Mouse (Mus musculus) urinary bladder, postnatal 25 days (tissue): ENCODE data around the gene Apba1.

ENCODE experiments used
- DNase-seq: peaks from one replicate; pipeline ENCODE4 v3.0.0; 2022; ENCODE audit warnings: low spot score

The Apba1 gene

DNA sequence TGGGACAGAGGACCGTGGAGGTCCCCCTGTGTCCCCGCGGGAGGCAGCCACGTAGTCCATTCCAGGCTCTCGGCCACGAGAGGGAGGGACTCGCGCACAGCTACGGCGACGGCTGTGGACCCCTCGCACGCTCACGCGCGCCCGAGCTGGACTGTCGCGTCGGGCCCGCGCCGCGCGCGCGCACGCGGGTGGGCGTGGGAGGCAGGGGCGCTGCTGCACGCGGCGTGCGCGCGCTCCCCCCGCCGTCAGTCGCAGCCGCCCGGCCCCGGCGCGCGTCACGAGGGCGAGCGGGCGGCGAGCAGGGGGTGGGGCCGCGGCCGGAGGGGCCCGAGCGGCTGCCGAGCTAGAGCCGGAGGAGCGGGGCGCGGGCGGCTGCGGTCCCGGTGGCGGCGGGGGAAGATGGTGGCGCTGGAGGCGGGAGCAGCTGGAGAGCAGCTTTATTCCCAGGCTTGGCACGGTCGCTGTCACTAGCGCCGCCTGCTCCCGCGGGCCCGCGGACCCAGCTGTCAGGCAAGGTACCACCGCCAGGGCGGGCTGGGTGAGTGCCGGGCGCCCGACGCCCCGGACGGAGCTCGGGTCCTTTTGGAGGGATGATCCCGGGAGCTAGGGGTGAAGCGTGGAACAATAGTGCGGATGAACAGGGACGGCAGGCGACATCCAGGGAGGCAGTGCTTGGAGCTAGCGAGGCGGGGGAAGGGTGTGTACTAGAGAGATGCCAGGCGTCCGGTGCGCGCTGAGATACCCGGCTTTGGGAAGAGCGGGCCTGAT, at the start of gene Apba1:
TSS of gene Apba1 (plus strand) at position 334 of the 768 bp plus-strand sequence.
- peak; percentile 63 for DNase-seq

DNA sequence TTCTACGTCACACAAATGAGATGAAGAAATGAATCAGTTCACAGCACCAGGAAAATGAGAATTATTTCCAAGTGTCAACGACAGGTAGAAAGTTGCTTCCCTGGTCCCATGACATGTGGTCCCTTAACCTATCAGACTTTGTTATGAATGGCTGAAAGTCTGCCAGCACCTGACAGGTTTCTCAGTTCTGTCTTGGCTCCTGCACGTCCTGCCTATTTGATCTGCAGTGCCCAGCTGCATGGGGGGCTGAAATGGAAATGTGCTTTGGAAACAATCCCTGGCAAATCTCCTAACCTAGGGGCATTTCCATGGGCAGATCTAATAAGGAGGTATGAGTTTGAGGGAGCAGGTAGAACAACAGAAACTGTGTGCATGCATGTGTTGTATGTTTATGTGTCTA, 12.2 kb upstream of the Apba1 start:
- DNase-seq = no peak

DNA sequence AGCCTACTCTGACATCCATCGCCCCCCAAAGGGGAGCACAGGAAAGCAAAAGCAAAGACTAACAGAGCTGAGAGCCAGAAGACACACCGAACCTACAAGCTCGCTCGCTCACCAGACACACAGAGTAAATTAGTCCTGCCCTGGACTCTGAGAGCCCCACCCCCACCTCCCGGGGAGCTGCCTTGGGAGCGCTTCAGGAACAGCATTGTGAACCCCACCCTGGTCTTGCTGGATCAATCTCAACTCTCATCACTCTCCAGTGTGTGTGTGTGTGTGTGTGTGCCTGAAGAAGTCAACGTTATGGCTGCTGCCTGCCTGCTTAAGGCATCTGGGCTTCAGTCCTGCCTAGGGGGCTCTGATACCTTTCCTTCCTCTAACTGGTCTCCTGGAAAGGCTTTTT, 1.7 kb upstream of the Apba1 start:
- no peak for DNase-seq

- DNase-seq = peak; percentile 95
Measured at GRCm38 (mm10) chr19:23757961-23758553, 630 bp upstream of the Apba1 start.

- no peak for DNase-seq
Measured at GRCm38 (mm10) chr19:23759322-23759945, 747 bp downstream of the Apba1 start.

- DNase-seq = no peak
Measured at GRCm38 (mm10) chr19:23763371-23763770, 4.7 kb downstream of the Apba1 start.

DNA sequence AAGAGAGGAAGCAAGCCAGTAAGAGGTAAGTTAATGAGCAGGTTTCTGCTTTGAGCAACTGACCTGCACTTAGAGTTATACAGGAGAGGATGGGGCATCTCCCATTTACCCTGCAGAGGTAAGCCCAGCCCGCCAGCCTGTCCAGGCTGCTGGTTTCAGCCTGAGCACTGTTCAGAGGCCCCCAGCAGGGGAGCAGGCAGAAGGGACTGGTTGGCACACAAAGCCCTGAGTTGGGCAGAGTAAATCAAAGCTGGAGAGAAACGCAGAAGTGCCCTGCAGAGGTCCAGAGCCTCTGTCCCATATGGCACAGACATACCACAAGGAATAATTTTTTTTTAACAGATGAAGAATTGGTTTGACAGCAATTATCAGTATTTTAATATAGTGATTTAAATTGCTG, 5.4 kb downstream of the Apba1 start:
- no peak for DNase-seq

DNA sequence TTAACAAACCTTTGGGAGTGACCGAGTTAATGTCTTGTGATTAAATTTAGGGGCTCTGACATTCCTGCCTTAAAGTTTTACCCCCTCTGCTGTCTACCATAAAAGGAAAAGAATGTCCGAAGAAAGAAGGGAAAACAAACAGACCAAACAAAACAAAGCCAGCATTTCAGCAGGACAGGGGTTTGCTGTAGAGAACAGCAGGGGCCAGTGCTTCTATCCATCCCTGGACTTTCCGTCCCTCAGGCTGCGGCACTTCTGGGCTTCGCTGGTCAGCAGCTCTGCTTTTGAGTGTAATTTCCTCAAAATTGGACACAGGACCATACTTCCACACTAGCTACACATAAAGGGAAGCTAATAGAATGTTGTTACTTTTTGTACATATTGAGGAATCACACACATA, 10.2 kb downstream of the Apba1 start:
- DNase-seq = no peak

- no peak for DNase-seq
Measured at GRCm38 (mm10) chr19:23770494-23771423, 12.1 kb downstream of the Apba1 start.

GRCm38 (mm10) chr19:23771971-23772370, 13.3 kb downstream of the Apba1 start:
- DNase-seq = no peak

DNA sequence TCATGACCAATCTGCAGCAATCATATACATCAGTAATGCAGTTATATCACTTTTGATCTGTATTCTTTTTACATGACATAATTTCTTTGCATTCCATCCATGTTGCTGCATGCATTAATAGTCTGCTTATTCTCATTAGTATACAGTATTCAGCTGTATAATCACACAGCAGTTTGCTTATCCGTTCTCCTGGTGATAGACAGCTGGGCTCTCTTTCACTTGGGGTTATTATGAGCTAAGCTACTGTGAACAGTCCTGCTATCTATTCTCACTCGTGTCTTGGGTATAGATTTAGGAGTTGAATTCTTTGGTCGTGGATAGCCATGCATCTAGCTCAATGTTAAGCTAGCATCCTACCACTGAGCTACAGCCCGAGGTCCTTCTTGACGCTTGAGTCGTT, 16.7 kb downstream of the Apba1 start:
- no peak for DNase-seq

DNA sequence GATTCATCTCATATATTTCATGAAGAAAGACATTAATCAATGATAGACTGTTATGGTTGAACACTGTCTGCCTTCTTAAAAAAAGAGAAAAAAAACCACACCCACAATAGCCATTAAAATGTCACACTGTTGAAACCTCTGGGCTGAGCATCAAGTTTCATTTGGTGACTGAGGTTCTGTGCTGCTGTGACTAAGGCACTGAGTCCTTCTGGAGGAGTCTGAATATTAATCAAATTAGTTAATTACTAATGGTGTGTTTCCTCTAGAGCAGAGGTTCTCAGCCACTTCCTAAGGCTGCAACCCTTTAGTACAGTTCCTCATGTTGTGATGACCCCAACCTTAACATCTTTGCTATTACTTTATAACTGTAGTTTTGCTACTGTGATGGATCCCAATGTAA, 20.4 kb downstream of the Apba1 start:
- no peak for DNase-seq

DNA sequence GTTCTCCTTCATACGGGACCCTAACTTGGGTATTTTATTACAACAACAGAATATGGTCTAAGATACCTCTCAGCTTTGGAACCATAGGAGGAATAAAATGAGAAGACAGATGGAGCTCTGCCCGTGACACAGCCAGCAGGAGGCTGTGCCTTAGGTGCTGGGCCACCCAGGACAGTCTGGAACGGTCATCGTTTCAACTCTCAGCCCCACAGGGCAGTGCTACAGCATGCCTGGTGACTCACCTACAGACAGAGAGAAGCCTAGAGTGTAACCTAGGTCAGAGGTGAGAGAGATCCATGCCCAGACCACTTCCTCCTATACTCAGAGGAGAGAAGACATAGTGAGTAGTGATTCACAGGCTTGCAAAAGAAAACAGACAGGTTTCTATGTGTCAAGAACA, 21.4 kb downstream of the Apba1 start:
- DNase-seq = no peak

GRCm38 (mm10) chr19:23781968-23782367, 23.3 kb downstream of the Apba1 start:
- no peak for DNase-seq

DNA sequence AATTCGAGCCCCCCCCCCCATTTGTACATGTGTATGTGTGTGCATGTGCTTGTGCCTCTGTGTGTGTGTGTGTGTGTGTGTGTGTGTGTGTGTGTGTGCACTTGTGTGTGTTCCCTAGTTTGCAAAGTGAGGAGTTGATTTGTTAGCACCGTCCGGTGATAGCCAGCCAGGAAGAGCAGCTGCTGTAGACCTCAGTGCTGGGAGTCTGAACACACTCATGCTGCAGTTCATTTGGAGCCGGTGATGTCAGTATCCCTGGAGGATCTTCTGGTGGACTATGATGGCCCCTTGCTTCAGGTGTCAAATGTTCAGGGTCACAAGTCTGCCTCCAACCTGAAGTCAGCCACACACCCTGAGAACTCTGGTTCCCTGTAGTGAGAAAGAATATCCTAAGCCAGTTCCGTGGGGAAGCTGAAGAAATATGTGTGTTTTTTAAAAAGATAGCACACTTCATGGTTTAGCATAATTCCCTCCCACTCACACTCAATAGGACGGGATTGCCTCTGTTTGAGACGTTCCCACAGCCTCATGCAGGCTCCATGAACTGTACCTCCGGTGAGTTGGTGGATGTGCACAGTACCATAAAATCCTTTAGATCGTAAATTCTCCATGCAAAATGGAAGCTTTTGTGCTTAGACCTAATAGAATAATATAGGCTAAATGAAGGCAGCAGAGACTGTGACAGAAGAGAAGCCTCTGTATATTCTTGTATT, 29.9 kb downstream of the Apba1 start:
- no peak for DNase-seq

DNA sequence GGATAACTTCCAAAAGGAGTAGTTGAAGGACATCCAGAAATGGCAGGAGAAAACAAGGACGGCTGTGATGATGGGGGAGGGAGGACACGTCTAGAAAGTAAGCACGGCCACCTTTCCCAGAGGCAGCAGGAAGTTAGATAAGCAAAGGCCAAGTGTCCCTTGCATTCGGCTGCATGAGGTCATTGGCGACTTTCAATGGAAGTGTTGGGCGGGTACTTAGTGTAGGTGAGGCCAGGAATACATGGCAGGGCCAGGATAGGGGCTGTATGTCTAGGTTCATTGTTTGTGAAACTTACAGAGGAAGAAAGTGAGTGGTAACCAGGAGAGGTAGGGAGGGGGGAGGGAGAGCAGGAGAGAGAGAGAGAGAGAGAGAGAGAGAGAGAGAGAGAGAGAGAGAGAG, 33.0 kb downstream of the Apba1 start:
- DNase-seq = no peak

DNA sequence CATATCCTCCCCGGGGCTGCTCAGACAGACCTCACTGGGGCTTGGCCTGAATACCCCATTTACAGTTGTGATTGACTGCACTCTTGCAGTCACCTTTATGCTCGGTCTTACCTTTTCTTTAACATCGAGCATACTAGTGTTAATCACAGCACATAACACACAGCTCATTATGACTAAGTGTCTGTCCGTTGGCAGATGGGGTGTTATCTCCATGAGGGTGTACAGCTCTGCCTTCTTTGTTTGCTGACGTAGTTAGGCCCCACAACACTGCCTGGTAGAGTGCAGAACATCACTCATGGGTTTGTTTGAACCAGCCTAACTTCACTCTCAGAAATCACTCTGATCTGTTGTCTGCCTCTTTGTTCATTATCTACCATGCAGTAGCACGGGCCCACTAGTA, 33.9 kb downstream of the Apba1 start:
- no peak for DNase-seq

GRCm38 (mm10) chr19:23794491-23794890, 35.8 kb downstream of the Apba1 start:
- no peak for DNase-seq

DNA sequence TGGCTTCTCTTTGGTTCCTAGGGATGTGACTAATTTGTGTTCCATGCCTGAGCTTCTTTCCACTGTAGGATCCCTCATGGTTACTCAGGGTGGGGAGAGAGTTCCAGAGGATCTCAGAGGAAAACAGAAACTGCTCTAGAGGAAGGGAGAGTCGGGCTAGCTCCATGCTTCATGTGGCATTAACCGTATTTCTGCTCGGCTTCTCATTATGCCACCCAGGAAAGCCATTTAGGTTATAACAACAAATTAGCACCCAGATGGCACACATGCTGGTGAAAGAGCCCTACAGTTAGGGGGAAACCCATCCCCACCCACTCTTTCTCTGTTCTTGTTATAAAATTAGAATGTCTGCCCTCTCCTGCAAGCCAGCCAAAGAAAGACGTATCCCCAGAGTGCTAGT, 36.5 kb downstream of the Apba1 start:
- DNase-seq = no peak

DNA sequence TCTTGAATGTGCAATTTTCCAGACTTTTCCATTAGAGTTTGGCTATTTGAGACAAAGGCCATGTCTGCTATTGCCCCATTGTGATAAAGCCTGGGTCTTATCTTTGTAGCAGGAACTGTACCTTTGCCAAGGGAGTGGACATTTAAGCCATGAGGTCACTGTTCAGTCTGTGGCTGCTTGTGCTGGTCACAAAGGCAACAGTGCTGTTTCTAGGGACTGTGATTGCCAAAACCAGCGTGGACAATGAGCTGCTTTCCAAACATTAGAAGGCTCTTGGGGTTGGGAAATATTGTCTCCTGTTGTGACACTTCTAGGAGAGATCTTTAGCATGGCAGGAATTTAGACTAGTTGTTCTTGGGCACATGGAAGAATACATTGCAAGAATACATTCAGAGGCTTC, 42.5 kb downstream of the Apba1 start:
- DNase-seq = no peak

GRCm38 (mm10) chr19:23803221-23803870, 44.7 kb downstream of the Apba1 start:
- no peak for DNase-seq
